Mouse (Mus musculus) gonadal fat pad, adult 2 months (tissue): ENCODE results near the gene Tsku. TPM values are rescaled to one million over a fixed set of nuclear protein-coding genes. Genes with fewer than 3 reads are reported as not detected.

ENCODE experiments used
- DNase-seq: peaks from one replicate; pipeline ENCODE4 v3.0.0-alpha.2; 2012; ENCODE audit warnings: low read depth
- polyA plus RNA-seq: library from polyadenylated mRNA; depleted of rRNA; stranded (reverse); fragments of >200 nt; gene quantifications from 2 replicates; pipeline ENCODE4 v1.2.3, GENCODE M21; 2012; rRNA removed

The Tsku gene
- 13.6 and 15.1 TPM in 2 replicates for polyA plus RNA-seq

DNA sequence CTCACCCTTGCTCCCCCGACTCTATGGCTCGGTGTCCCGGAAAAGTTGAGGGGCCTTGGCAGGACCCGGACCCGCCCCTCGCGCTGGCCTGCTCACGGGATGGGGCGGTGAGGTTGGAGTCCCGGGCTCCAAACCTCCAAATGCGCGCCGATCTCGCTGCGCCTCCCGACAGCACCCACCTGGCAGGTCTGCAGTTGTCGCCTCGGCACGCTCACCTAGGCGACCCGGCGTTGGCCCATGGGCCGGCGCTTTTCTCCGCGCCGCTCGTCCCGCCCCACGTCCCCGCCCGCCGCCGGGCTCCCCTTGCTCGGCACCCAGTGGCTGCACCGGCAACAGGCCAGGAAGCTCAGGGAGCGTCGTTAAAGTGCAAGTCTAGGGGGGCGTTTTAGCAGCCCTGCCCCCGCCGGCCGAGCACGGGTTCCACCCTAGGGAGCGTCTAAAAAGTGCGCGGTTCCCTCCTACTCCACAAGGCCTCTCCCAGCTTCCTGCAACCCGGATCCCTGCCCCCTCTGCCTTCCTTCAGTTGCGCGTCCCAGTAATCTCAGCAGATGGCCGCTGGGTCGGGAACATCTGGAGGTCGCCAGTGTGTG, at the start of gene Tsku:
Gene Tsku (minus strand): TSS at position 266 of the 590 bp plus-strand sequence.
- DNase-seq = no peak

DNA sequence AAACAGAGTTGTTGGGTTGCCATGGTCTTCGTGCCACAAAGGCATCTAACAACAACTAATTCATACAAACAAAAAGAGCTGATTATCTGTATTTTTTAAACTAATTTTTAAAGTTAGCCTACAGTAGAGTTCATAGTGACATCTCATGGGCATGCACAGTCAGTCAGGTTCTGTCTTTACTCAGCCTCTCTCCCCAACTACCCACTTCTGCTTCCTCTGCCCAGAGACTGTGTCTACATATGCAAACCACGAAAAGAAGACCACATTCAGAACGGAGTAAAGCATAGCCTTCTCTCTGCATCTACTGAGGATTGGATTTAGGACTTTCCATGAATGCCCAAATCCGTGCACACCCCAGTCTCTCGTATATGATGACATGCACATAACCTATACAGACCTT, 46.5 kb upstream of the Tsku start:
- DNase-seq = no peak

DNA sequence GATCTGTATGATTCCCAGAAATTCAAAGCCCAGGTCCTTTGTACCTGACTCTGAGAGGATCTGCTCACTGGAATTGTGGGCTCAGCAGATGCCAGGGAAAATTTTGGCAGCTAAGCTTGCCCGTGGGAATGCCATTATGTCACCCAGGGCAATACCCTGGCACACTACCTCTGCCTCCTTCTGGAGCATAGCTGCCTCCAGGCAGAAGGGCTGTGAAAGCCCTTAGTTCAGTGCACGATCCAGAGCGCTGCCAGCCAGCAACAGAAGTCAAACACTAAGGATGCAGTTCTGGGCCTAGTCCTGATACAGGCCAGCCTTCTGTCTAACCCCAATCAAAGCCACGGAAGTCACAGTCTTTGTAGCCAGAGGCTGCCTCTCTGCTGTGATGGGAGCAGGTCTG, 42.9 kb upstream of the Tsku start:
- no peak for DNase-seq

DNA sequence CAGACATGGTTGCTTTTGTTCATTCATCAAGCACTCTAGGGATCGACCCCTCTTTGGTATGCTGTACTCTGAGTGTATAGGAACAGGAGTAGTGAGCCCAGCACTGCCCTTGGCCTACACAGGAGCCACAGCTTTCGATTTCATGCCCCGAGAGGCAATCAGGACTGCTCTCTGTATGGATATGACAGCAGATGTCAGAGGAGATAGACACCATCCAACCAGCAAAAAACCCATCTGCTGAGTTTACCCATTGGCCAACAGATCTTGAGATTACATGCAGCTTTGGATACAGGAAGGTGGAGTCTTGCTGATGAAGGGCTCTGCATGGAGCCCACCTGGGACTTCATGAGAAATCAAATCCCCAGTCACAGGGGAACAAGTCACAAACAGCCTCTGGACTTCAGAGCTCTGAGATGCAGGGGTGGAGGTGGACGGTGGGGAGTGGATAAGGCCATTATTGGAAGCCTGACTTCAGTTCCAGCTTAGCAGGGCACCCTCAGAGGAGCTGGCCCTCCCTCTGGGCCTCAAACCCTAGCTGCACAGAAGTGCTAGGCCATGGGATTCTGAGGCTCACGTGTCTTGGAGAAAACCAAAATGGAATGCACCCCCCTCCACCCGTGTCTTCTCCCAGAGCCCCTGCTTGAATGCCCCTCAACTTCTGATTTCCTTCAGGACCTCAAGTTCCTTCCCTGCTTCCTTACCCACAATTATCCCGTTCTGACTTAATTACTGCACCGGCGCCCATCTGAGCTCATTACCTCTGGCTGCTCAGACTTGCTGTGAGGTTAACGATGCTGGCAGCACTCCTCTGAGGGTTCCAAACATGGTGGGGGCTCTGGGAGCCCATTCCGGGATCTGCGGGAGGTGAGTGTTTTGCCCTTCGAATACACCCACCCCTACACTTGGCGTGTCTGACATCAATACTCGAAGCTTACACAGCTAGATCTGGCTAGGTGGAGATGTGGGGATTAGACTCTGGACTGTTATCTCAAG, 41.8 kb upstream of the Tsku start:
- DNase-seq = no peak

DNA sequence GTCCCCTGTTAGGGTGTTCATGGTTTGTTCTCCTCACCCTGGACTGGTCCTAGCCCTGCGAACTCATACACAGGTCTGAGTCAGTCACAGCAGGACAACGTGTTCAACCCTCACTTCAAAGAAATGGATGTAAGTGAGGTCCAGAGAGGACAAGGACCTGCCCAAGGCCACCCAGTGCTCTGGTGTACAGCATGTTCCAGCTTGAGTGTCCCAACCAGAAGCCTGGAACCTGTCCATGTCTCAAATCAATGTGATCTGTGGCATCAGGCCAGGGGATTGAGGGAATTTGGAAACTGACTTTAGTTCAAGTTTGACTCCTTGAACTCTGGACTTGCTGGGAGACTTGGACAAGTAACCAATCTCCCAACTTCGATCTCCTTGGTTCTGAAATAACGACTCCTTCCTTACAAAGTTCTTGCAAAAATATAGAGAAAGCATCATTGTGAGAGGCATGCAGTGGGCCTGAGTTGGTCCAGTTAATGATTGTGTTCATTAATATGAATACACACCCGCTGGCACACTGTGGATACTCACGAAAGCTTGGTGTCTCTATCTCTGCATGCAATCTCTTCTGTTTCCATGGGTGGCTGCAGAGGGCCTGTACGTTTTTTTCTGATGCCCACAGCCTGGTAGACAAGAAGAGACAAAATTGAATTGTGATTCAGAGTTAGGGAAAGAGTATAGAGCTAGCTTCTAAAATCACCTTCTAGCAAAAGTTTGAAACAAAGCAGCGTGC, 31.5 kb upstream of the Tsku start:
- DNase-seq = peak; percentile 97

DNA sequence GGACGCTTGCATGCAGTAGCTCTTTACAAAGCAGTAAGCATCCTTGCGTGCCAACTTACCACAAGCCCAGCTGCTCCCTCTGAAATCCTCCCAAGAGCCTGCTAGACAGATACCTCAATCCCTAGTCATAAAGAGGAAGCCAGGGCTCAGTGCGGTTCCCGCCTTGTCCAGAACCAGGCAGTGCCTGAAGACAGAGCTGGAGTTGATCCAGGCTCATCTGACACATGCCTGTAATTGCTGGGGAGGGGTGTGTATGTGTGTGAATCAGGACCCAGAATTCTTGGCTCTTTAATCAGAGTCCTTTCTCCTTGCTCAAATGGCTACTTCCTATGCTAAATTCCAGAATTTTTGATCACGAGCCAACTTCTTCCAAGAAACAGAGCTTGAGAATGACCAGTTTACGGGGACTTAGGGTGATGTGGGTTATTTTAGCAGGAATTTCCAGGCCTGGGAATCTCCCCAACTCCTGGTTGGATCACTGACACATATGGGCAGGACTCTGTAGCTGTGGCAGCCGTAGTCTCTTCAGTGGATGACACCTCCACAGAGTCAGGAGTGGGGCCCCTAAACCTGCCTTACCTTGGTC, 30.3 kb upstream of the Tsku start:
- DNase-seq = no peak

DNA sequence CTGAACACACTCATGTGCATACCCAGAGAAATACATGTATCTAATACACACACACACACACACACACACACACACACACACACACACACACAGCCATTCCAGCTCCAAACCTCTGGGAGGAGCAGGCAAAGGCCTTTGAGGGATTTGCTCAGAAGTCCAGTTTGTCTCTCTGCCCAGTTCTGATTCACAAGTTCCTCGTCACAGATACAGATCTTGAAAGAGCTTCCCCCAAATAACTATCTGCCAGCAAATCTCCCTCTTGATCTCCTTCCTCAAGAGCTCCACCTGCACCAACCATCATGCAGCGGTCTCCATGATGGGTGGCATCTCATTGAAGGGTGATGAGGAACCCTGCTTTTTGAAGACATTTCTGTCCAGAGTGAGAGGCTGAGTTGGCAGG, 29.4 kb upstream of the Tsku start:
- no peak for DNase-seq

DNA sequence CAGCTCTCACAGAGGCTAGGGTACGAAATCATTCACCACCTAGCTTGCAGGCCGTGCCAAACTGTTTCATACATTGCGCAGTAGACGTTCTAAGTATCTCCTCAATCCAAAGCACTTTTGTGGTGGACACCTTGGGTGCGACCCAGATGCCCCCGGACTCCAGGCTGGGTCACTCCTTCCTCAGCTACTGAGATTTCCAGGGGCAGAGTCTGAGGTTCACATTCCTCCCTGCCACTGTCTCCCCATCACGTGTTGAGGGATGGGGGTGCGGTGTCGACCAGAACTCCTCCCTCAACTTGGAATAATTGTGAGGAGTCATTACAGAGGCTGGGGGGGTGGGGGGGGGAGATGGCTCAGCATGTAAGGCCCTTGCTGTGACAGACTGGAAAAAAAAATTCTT, 28.5 kb upstream of the Tsku start:
- no peak for DNase-seq

DNA sequence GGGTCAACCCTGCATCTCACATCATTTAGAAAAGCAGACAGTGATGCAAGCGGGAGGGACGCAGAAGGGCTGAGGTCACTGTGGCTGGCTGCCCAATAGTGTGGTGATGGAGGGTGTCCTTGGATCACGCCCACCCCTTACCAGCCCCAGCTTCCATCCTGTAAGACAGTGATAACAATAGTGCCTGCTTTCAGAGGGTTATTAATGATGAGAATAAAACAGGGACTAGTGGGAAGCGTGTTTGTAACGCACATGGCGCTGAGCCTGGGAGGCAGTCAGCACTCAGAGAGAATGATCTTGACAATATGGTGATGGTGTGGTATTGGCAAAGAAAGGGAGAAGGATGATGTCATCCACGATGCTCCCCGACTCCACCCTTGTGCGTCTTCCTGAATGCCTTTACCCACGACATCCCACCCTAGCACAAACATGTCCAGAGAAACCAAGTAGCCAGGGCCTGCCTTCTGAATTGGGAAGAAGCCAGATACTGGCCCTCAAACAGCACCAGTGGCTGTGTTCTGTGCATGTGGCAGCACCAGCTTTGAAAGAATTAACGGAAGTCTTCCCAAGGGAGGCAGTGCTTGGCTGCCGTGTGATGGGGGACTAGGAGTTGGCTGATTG, 27.9 kb upstream of the Tsku start:
- no peak for DNase-seq

DNA sequence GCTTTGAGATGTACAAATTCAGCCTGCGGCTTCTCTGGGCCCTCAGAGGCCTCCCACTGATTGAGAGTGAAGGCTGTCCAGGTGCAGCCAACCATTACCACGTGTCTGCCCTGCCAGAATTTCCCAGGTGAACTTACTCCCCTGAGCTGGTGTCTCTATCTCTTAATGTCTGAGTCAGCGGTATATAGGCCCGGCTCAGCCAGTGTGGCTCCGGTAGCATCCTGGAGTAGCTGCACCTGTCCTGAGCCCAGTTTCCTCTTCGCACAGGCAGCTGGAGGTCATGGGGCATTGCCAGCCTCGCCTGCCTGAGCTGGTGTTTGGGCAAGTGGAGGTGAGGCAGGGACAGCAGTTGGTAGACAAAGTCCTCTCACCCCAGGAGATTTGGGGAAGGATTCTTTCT, 26.1 kb upstream of the Tsku start:
- no peak for DNase-seq

DNA sequence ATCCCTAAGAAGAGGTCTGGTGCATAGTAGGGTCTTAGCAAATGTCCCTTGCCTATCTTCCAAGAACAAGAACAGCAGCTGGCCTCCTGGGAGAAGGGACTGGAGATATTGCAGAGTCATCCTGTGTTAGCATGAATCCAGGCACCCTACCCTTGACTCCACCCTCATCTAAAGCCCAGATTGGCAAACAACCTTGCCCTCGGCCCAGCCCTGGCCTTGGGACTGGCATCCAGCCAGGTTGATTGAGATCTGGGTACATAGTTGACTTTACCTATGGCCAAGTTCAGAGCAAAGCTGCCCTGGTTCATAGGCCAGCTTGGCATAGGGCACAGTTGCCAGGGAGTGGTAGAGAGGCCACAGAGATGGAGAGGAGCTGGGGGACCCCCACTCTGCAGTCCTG, 24.0 kb upstream of the Tsku start:
- DNase-seq = no peak

DNA sequence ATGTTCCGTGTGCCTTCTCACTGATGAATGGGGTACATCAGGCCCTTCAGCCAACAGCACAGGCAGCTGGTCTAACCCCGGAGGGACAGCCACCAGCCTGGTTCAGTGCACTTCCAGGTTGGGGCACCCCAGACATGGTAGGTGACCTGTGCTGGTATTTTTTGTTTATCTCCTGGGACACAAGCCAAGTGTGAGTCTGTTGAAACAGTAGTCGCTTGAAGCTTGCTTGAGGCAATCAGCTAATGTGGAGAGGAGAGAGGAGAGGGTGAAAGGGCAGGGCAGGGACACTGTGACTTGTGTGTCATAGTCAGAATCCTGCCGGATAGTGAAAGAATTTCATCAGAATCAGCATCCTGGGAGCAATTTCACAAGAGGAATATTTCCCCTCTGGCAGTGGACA, 22.2 kb upstream of the Tsku start:
- no peak for DNase-seq

DNA sequence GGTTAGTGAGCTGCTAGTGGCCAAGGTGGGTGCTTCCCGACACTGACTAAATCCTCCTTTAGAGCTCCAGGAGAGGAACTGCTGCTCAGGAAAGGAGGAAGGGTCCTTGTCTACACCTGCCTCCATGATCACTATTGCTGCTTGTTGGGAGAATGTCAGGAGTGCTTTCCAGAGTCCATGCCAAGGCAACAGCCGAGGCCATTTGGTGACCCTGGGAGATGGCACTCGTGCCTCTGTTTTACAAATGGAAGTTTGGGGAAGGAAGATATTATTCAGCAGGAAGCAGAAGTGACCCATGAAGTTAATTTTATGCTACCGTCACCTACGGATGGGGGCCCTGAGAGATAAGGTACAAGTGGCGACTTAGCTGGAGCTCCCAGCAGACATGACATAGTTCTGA, 21.7 kb upstream of the Tsku start:
- no peak for DNase-seq

DNA sequence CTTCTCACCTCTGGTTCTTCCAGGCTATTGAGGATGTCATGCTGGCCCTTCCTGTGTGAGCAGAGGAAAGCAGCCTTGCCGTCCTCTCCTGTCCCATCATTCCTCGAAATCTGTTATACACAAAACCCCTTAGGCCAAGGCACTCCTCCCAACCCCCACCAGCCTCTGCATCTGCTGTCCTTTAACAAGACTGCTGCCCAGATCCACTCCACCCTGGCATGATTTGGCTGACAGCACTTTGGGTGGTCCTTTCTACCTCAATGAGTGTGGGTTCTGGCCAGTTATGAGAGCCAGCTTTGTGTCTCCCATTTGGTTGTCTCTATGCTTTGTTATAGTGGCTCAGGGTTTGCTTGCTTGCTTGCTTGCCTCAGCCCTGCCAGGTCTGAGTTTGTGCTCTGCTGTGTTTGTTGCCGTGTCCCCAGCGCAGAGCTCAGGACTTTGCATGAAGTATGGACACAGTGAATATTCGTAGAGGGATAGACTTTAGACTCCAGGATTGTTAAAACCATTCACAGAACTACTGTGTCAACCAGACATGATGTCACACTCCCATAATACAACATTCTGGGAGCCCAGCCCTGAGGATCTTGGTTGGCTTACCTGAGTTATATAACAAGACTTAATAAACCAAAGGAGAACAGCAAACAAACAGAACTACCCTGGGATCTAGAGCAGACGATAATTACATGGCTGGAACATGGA, 19.2 kb upstream of the Tsku start:
- DNase-seq = no peak

DNA sequence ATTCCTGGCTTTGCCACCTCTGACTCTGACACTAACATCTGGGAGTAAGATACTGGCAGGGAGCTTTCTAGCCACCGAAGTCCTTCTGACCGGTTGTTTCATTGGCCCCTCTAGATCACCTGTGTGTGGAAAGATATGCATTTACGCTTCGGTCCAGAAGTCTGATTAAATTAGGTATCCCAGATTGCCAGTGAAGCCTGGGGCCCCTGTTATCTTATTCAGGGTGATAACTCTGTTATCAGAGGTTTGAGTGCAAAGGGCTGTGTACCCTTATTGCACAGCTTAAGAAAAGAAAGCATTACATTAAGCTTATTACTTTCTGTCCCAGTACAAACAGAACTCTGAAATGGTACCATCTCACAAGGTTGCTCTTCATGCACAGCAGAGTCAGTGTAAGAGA, 18.1 kb upstream of the Tsku start:
- DNase-seq = no peak

DNA sequence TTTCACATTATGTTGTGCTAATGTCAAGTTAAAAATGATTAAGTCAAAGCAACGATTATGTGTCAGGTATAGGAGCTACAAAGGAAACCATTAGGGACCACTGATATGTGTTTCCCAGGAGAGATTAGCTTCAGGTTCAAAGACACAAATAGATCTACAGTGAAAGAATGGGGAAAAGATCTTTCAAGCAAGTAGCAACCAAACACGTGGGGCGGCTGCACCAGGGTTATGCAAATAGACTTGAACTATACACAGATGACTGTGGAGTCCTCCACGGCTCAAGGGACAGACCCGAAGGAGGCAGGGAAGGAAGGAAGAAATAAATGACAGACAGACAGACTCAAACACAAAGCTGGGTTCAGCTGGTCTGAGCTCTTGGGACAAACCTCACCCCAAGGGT, 16.1 kb upstream of the Tsku start:
- DNase-seq = no peak

DNA sequence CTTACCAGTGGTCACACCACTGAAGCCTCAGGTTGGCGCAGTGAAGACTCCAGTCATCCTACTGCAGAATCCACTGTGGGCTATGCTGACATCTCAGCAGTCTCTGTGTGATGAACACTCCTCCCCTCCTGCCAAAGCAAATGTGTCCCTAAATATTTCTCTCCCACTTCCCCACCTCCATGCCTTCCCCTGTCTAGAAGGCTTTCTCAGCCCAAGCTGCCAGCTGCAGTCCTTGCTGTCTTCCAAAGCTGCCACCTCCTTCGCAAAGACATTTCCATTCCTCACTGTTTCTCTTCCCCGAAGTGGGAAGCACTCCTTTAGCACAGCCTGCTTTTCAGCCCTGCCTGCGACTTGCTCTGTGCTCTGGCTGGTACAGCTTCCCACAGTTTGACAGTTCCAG, 10.0 kb upstream of the Tsku start:
- DNase-seq = no peak

DNA sequence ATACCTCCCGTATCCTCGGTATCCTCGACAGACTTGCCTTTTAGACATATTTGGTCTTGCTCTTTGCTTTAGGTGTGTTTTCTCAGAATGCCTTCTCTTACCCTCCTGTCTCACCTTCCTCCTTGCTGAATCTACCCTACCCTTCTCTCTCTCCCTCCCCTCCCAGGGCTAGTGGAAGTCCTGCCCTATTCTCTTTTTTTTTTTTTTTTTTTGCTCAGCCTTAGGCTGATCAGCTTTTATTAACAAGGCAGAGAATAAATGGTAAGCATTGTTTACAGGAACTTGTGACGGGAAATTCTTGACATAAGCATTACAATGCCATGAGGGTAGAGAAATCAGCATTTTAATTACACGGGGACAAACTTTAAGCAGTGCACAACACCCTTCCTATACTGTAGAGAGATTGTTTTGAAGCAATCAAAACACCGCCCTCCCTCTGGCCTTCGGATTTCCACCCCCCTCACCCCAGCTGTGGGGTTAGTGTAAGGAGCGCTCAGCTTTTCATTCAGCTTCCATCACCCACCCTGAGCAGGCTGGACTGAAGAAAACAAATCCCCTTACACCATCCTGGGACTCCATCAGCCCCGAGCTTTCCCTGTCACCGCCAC, 8.7 kb upstream of the Tsku start:
- DNase-seq = no peak

DNA sequence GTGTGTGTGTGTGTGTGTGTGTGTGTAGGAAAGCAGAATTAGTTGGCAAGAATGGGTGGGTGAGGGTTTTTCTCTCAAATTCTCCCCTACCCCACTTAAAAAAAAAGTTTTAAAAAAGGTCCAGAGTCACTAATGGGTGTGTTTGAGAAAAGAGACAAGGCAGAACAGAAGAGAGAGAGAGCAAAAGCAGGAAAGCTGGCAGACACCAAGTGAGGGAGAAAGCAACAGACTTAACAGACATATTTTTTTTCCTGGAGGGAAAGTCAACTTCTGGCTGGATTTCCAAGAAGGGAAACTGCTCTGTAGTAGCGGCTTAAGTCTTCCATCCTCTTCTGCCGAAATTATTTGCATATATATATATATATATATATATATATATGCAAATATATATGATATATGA, 534 bp upstream of the Tsku start:
- no peak for DNase-seq

DNA sequence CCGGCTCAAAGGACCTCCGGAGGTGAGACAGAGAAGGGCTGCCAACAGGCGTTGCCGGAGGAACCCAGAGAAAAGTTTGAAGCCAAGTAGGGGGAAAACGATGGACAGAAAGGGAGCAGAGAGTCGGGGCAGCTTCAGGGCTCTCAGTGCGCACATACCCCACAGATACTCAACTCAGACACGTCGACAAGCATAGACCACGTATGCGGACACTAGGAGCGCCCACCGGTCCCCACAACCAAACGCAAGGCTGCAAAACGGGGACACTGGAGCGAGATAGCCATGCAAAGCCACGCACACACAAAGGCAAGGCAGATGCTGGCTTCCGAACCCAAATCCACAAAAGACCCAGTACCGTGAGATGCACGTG, 522 bp downstream of the Tsku start:
- no peak for DNase-seq
